Mouse (Mus musculus) bone marrow, adult 2 months (tissue): ENCODE results near the gene Slc24a3.

Experiments used
- CTCF ChIP-seq: fragments of 200-500 bp; IDR thresholded peaks from 2 replicates; pipeline ENCODE4 v1.5.1; 2011; ENCODE audit warnings: low read length, control low read depth; ENCODE audit not compliant: control insufficient read depth, insufficient read depth
- POLR2A ChIP-seq: fragments of 200-500 bp; IDR thresholded peaks from 2 replicates; pipeline ENCODE4 v1.6.1; 2011; ENCODE audit warnings: low read depth, mild to moderate bottlenecking, control low read depth, low read length, borderline replicate concordance; ENCODE audit not compliant: control insufficient read depth

DNA sequence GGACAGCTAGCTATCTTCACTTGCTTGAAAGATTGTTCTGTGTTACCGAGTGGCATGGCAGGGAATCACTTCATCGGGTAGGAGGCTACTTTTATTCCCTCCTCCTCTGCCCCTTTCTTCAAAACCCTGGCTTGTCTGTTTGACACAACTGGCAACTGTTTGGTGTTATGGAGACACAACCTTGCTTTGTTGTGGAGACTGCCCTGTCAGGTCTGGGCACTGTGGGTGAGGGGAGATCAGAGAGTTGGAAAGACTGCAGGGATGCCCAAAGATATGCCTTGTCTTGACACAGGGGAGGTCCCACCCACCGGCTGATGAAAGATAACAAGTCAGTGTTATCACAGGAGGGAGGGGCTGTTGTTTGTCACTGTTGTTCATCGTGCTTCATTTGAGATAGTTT lies 3.0 kb upstream of the Slc24a3 start:
- TF ChIP-seq CTCF (no peak), POLR2A (no peak)
